Mouse (Mus musculus): ENCODE data around the gene Myh6.
"Not testable (repeated sequence)": the region's sequence is repeated elsewhere in the genome, so short reads cannot be mapped to it uniquely, and the experiment has no call there.

Gene Myh6

DNA sequence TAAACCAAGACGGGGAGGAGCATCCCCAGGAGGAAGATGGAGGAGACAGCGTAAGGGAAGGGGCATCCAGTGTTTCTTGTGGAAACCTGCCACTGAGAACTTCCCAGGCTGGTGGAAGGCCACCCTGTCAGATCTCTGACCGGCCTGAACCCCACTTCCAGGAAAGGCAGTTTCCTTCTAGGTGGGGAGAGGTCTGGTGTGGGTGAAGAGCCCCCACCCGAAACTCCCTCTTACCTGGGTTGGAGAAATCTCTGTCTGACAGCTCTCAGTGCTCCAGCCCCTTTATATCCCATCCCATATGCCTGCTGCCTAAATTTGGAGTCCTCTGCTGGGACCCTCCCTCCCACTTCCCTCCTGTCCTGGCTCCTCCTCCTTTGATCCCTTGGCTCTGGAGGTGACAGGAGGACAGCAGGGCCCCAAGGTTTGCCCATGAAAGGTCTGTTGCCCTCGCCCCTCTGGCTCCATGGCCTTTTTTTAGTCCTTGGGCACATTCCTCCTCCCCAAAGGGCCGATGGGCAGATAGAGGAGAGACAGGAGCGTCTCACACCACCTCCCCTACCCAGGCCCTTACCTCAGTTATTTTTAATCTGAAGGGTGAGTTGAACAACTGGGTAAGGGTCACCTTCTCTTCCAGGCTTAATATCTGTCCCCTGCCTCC lies at the start of gene Myh6:
Myh6 (minus strand) TSS at position 608 of the 658 bp plus-strand sequence.
- DNase-seq (ENCODE audit: low read depth, low spot score), result no peak

DNA sequence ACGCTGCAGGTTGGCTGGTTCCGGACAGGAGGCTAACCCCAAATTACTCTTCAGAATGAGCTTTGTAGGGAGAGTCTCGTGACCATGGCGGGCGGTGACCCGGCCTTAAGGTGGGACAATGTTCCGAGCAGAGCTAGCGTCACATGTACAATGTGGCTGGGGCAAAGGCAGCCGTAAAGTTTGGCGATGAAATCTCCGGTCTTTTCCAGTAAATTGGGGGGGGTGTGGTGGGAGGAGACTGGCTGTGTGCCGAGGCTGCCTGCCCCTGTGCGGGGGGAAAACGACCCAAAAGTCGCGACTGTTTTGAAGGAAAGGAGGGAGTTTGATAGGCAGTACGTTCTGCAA lies 49.0 kb upstream of the Myh6 start:
- DNase-seq (ENCODE audit: low read depth, low spot score), result no peak

DNA sequence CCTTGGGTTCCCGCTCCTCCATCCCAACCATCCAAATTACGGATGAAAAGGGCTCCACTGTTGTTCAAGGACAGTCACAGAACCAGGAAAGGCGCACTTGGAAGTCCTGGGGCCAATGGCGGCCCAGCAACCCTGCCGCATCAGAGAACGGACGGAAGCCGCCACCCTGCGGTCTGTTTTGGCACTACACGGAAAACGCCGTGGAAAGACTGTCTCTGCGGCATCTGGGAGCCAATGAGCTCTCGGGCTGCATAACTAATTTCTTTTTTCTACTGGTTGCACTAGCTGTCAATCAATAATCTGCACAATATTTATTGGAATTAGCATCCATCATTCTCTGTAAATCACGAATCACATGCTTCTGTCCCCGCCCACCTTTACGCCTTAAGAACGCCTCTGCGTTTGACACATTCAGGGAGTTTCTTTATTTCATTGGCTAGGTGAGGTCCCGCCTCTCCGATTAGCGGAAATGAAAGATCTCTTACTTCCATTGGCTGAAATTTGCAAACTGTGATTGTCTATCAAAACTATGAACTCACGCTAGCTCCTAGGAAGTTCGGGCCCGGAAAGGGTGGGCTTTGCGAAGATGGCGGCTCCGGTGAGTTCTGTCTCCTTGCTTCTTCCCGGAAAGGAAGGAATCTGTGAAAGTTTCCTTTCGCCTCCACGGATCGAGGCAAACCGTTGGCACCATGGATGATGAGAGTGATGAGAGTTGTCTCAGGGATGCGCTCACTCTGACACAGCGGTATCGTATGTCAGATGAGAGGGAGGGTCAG lies 48.5 kb upstream of the Myh6 start, which contains the start of gene Ngdn:
Ngdn (plus strand) TSS at position 464 of the 776 bp plus-strand sequence.
- DNase-seq (ENCODE audit: low read depth, low spot score), result peak; percentile 100

DNA sequence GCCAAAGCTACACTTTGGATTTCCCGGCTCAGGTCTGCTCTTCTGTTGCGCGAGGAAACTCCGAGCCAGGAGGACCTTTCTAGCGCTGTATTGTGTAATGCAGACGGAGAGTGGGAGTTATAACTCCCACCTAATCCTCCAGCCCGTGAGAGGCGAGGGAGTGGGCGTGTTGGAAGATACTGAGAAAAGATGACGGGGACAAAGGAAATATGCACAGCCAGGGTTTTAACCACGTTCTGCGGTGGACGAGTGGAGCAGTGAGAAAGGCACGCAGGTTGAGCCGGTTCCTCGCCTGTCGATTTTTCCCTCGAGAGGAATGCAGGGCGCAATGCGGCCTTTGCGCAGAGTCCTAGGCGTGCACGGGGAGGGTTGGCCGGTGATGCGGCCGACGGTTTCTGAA lies 47.9 kb upstream of the Myh6 start:
- DNase-seq (ENCODE audit: low read depth, low spot score), result no peak

DNA sequence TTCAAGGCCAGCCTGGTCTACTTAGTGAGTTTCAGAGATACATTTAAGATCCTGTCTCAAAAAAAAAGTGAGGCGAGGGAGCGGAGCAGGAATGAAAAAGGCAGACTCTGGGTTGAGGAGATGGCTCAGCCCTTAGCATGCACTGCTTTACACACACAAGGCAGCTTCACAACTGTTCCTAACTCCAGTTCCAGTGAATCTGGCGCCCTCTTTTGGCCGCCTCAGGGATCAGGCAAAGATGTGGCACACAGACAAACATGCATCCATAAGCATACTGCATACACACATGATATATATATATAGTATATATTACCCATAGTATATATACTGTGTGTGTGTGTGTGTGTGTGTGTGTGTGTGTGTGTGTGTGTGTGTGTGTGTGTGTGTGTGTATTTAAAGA lies 44.4 kb upstream of the Myh6 start:
- peak; percentile 85 for DNase-seq (ENCODE audit: low read depth, low spot score)

DNA sequence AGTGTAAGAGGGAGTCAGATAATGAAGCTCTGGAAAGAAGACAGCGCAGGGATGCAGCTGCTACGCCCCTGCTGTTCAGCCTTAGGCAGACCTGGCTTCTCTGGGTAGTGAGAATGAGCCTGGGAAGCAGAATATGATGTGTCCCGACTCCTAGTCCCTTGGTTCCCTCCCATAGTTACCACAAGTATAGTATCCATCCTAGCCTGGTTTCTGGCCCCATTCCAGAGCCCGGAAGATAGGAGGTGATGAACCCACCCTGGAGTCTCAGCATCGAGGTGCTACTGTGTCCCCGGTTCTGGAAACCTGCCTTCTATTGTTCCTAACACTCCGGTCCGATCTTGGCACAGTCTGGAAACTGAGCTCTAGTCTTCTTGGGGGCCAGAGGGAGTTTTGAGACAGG lies 41.7 kb upstream of the Myh6 start:
- DNase-seq (ENCODE audit: low read depth, low spot score), result no peak

DNA sequence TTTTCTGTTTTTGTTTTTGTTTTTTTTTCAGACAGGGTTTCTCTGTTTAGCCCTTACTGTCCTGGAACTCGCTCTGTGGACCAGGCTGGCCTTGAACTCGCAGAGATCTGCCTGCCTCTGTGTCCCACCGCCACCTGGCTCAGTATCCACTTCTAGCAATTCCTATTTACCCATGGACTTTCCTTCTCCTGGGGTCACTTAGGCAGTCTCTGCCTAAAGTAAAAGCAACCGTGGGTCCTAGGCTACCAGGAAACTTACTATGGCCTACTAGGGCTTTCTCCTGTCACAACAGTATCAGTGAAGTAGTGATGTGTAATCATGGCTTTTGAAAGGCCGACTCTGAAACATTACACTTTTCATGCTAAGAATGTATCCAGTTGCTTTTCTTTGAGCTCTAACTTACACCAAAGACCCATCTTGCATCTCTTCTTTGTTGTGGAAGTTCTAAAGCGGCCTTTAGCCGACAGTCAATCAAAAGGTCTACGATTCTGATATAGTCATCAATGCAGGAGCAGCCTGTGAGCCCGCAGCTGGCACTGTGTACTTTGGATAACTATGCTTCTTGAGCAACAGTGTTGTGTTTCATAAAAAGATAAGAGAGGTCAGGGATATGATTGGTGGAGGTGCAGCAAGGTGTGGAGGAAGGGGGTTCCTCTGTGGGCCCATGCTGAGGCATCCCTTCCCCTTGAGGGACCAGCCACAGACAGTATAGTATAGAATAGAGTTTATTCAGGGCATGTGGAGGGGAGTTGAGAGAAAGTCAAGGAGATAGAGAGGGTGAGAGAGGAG lies 40.6 kb upstream of the Myh6 start:
- DNase-seq (ENCODE audit: low read depth, low spot score), result no peak

DNA sequence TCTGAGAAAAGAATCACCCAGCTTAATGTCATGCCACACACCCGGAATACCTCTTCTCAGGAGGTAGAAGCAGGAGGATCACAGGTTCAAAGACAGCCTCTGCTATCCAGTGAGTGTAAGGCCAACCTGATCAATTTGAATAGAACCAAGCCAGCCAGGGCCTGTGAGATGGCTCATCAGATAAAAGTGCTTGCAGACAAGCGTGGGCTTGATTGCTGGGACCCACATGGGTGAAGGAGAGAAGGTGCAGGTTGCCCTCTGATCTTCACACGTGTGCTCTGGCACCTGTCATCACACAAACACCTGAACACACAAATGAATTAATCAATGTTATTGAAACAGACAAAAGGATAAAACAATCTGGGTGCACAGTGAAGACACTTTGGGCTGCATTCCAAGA lies 39.8 kb upstream of the Myh6 start:
- DNase-seq (ENCODE audit: low read depth, low spot score), result no peak

DNA sequence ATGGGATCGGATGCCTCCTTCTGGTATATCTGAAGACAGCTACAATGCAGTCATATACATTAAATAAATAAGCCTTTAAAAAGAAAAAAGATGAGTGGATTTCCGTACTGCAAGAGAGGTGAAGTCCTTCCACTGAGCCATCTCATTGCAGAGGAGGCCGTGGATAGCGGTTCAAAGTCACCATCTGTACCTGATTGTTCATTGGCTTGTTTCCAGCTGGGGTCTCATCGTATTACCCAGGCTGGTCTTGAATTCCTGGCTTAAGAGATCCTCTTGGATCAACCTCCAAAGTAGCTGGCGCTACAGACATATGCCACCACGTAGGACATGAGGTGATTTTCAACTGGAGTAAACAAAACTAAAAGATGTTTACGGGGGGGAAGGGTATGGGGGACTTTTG lies 39.2 kb upstream of the Myh6 start:
- DNase-seq (ENCODE audit: low read depth, low spot score), result no peak

DNA sequence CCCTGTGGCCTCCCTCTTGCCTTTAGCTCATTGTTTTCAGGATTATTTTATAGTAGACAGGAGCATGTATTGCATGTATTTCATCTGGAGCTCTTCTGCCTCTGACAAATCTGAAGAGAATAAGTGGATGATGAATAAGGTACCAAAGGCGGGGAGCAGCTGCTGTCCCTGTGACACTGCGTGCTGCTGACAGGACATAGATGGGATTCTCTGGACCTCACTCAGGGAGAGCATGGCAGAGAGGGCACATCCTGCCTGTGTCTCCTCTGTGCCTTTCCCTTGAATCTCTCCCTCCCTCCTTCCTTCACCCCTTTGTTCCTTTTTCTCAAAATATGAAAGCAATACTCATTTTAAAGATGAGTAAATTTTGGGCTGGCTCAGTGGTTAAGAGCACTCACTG lies 38.8 kb upstream of the Myh6 start:
- DNase-seq (ENCODE audit: low read depth, low spot score), result no peak

DNA sequence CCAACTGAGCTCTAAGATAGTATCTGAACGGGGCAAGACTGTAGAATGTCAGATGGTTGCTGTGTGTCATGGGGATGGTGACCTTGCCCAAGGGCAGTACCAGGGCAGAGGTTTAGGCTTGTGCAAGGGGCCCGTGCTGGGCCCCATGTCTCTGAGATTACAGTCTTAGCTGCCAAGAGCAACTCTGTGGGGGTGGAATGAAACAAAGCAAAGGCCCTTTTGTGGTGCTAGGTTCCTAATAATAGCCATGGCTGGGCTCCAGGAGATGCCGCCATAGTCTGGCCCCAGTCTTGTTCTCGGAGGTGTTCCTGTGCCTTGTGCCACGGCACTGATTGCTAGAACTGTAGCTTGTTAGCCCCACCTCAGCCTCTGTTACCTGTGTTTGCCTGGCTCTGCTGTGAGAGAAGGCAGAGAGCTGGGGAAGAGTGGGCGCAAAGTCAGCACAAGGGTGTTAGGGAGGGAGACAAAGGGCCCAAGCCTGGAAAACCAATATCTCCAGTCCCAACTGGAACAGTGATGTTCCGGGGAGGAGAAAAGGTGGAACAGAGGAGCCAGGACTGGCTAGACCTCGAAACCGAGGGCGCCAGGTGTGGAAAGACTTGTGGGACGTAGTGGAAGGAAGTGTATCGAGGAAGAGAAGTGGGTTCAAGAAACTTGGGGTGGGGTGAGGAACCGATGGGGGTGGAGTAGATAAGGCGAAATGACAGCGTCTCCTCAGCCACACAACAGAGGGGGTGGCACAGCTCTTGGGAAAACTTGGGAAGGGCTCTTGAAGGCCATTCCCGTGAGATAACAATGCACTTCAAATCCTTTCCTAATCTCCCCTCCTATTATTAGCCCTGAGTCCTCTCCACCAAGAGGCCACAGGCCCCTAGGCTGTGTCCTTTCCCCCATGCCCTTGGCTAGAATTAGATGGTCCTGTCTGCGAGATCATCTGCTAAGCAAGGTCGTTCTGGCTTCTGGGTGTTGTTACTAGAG lies 37.4 kb upstream of the Myh6 start:
- DNase-seq (ENCODE audit: low read depth, low spot score), result no peak

DNA sequence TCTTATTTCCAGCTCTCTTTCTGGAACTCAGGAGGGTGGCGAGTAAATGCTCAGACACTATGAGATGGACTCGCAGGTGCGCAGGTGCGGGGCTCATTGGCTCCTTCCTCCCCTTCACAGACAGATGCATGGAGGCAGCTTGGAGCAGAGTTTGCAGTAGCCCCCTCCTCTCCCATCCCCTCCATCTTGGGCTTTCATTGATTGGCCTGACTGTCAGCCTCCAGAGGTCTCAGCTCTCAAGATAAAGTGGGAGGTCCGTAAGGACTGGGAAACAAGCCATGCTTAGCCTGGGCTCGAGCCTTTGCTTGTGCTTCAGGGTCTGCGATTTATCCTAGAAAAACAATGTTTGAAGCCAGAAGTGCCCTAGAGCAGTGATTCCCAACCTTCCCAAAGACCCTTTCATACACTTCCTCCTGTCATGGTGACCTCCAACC lies 36.0 kb upstream of the Myh6 start:
- DNase-seq (ENCODE audit: low read depth, low spot score), result no peak

DNA sequence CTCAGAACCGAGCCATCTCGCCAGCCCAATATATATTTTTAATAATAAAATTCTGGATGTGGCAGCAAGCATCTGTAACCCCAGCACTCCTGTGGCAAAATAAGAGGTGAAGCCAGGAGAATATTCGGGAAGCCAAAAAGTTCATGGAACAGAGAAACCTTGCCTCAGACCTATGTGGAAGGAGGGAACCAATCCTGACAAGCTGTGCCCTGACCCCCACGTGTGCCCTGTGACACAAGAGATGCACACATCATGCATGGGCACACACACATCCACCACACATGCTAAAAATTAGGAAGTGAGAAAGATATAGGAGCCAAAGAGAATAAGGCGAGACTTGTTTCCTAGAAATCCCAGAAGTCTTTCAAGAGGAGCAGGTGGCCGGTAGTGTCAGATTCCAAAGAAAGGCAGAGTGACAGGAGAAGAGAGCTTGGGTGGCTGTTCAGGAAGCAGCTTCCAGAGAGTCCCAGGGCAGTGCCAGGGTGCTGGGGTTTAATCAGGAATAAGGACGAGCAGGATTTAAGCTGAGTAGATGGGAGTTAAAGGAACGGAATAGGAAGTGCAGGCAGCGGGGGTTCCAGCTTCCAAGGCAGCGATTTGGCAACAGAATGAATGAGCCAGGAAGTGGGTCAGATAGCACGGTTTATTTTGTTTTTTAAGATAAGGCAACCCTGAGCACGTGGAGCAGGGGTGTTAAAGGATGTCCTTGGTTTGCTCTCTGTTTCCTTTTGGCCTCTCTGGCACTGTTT lies 35.4 kb upstream of the Myh6 start:
- no peak for DNase-seq (ENCODE audit: low read depth, low spot score)

DNA sequence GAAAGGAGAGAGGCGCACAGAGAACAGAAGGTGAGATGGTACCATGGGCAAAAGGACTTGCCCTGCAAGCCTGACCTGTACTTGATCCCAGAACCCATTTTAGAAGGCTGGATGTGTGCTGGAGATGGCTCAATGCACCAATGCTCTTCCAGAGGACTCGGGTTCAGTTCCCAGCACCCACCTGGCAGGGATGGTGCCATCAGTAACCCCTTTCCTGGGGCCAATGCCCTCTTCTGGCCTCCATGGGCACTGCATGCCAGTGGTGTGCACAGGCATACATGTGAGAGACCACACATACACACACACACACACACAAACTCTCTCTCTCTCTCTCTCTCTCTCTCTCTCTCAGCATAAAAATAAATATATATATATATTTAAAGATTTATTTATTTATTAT lies 34.7 kb upstream of the Myh6 start:
- DNase-seq (ENCODE audit: low read depth, low spot score), result peak; percentile 46

DNA sequence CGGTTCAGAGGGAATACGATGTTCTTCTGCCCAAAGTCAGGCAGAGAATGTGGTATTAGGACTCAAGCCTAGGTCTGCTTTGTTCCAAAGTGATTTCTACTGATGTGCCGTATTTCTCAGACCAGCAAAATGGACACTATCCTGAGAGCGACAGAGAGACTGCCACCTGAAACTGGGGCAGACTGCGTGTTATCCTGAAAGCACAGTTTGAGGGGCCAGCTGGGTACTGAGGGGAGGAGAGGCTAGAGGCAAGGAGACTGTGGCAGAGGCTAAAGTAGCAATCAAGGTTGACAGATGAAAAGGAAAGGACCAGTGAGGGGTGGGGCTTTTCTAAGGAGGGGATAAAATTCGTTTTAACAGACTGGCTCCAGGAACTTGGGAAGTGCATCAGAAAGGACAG lies 34.1 kb upstream of the Myh6 start:
- DNase-seq (ENCODE audit: low read depth, low spot score), result no peak

DNA sequence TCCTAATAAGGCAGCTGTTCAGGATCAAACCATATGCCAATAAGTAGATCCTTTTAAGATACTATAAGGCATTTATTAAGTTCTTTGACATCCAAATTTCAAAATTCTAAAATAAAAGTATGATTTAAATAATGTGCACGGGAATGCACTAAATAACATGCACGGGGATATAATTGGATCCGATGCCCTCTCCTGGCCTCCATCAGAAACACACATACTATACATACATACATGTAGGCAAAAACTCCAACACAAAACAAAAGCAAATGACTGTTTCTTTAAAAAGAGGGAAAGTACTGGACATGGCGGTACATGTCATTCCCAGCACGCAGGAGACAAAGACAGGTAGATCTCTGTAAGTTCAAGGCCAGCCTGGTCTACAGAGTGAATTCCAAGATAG lies 33.1 kb upstream of the Myh6 start:
- not testable (repeated sequence) for DNase-seq (ENCODE audit: low read depth, low spot score)

DNA sequence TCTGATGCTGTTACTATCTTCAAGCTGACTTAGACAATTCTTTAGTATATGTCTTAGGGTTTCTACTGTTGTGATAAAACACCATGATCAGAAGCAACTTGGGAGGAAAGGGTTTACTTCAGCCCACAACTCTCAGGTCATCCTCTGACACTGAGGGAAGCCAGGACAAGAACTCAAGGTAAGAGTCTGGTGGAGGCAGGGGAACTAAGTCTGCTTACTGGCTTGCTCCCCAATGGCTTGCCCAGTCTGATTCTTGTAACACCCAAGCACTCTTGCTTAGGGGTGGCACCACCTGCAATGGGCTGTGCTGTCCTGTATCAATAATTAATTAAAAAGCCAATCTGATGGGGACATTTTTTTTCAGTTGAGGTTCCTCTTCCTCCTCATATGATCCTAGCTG lies 32.0 kb upstream of the Myh6 start:
- no peak for DNase-seq (ENCODE audit: low read depth, low spot score)

DNA sequence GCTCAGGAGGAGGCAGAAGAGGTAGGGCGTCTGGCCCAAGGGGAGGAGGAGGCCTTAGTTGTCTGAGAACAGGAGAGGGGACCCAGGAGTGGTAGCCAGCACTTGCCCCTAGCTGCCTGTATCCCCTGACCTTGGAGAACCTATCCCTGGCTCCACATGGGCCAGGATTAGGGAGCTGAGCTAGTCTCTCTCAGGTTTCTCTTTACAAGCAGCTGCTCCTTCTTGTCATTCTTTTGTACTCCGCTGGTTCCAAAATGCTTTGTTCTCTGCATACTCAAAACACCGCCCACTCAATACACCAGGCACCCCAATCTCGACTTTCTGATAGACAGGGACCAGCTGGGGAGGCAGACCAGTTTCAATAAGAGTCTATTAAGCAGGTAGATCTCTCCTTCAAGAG lies 30.6 kb upstream of the Myh6 start:
- no peak for DNase-seq (ENCODE audit: low read depth, low spot score)

DNA sequence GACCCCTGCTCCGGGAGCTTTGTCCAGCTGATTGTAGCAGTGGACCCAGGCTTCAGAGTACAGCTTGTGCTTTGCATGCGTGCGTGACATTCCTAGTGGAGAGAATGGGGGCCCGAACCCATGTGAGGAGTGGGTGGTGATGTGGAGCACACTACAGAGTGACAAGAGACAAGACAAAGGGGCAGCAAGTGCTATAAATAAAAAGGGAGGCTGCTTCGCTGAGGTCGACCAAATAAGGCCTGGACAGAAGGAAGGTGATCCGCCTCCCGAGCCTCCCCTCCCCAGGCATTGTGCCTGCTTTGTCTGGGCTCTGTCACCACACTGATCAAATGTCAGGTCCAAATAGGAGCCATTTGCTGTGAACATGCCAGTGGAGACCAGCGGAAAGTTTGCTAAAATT lies 30.1 kb upstream of the Myh6 start:
- no peak for DNase-seq (ENCODE audit: low read depth, low spot score)

DNA sequence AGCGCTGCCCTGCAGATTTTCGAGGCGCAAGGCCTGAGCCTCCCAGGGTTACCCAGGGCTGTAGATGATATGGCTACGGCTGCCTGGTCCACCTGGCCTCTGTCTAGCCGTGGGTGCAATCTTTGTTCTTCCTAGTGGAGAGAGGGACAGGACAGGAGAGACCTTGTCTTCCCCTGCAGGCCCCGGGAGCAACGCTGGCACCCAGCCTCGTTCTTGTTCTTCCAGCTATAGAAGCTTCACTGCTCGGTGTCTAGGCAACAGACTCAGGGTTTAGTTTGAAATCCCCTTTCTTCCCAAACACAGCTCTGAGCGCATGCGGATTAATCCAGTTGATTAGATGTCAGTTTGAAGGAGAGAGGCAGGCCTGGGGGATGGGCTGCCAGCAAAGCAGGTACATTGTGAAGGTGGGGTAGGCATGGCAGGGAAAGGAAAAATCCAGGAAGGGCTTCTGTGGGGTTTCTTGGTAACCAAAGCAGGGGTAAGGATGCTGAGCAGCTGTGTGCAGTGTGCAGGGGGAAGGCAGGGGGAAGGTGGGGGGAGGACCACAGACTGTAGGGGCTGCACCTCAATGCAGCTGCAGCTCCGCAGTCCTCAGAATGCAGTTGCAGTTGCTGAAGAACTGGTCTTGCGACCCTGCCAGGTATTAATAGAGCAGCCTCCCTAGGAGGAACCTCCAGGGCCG lies 28.9 kb upstream of the Myh6 start:
- no peak for DNase-seq (ENCODE audit: low read depth, low spot score)

All from ZHBTc4 (cell line).